Mouse (Mus musculus) leukemia stem cell, adult 10-12 weeks (primary cell): Measurements from ENCODE around the gene Olfr1394. TPM values are rescaled to one million over a fixed set of nuclear protein-coding genes. Genes with fewer than 3 reads are reported as not detected.

Source experiments
- polyA plus RNA-seq: library from polyadenylated mRNA; stranded (reverse); fragments of >175 nt; gene quantifications from 2 replicates; pipeline ENCODE4 v1.2.3, GENCODE M21; 2012; ENCODE audit warnings: low replicate concordance

Olfr1394 gene
- not detected in 2 replicates for polyA plus RNA-seq

DNA sequence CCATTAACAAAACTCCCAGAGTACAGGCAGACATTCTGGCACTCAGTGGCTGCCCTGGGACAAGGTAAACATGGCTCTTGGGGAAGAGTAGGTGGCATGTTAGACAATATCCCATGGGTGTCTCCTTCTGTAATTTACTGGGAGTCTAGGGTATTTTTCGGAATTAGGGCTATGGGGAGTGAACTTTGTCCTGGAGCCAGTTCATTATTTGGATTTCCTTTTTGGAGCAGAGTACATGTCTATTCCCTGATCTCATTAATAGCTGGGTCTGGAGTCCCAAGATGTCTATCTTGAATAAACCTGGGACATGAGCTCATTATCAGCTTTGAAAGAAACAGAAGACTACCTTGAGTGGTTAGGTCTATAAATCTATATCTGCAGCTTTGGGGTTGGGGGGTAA lies at the start of gene Olfr1394:
Gene Olfr1394 (plus strand): TSS at position 301 of the 400 bp plus-strand sequence.

DNA sequence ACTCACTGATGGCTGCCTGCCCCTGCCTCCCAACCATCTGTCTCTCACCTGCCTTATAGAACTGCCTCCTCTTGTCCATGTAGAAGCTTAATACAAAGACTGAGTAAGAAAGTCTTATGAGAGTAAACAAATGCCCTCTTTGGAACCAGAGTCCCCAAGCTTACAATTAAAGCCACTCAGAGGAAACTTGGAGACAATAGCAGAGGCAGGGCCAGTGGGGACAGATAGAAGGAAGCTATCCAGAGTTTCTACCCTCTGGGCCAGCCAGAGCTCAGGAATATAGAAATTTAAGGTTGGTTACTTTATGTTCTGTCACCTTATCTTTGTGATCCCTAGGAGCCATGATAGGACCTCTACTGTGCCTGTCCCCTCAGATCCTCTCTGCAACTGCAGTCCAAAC lies 39.4 kb upstream of the Olfr1394 start, which contains the start of gene Olfr1396:
Gene Olfr1396 (minus strand): TSS at position 101 of the 400 bp plus-strand sequence.

DNA sequence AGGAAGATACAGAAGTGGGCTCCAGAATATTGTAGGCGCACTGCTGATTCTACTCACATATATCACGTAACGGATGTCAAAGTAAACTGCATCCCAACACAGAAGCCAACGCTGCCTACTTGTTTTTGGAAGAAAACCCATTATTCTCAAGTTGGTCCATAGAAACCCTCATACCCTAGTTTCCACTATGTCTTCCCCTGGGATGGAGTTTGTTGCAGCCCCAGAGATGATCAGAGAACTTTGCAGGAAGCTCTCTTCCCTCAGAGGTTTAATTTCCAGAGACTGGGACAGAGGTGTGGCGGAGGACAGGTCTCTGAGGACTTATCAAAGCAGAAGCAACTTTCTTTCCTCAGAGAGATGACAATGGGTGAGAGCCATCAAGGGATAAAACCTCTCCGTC lies 12.2 kb upstream of the Olfr1394 start, which contains the start of gene Olfr1395:
Gene Olfr1395 (plus strand): TSS at position 301 of the 400 bp plus-strand sequence.

DNA sequence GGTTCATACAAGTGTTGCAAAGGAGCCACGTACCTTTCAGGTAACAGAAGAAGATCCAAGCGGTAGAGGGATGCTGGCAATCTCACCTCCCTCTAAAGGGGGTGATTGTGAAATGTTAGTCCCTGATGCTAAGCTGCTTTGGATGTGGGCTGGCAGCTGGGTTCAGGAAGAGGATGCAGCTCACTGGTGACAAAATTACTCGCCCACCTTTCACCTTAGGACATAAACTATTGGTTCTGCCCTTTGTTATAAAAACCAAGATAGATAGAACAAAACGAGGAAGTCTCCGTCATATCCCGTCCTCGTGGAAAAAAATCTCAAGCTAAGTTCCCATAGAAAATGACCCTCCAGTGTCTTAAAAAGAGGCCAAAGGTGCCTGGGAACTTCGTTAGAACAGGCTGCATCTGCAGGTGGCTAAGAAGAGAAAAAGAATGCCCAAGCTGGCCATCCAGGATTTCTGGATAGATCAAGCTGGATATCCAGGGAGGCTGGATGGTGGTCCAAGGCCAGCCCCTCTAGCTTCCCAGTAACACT lies 32.8 kb downstream of the Olfr1394 start, which contains the start of gene Btnl9:
Gene Btnl9 (minus strand): TSS at position 205 of the 534 bp plus-strand sequence.

DNA sequence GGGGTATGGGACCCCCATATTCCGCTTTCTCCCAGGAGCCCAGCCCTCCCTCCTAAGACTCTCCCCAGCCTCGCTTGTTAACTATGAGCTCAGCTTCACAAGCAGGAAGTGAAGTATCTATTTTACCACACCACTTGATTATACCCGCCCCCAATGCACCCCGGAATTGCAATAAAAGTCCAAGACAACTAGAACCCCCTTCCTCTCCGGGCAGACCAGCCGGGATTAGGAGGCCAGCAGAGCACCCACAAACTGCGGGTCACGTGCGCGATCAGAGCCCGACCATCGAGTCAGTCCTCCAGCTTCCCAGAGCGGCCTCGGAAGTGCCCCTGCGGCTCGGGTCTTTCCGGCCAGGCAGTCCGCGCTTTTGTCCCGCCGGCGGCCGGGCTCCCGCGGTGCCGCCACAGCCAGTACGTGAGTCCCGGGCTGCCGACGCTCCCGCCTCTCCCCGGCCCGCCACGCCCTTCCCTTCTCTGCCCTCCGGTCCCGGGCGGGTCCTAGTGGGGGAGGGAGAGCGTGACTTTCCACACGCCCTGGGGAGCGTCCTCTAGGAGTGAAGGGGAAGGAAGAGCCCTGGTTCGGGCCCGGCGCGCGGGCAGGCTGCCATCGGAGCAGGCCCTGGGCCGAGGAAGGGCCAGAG lies 49.1 kb downstream of the Olfr1394 start, which contains the start of gene Zfp62:
Gene Zfp62 (plus strand): TSS at position 164 of the 640 bp plus-strand sequence.

Other genes with a start within 250 kb of the Olfr1394 start
- gene Psme2b, start 208.2 kb upstream of the Olfr1394 start, polyA plus RNA-seq, result 0.36 and 3.4 TPM in 2 replicates
- 0.06 TPM in 1 of 2 replicates, not detected in the other for gene Olfr56, start 175.5 kb upstream of the Olfr1394 start, polyA plus RNA-seq
- gene 9930111J21Rik1, start 175.0 kb upstream of the Olfr1394 start, polyA plus RNA-seq, result 0.72 and 1.9 TPM in 2 replicates
- 0.16 TPM in 1 of 2 replicates, not detected in the other for gene Gm12185, start 162.2 kb upstream of the Olfr1394 start, polyA plus RNA-seq
- gene Tgtp1, start 160.2 kb upstream of the Olfr1394 start, polyA plus RNA-seq, result 0.47 and 1.3 TPM in 2 replicates
- 0.92 and 1.5 TPM in 2 replicates for gene 9930111J21Rik2, start 103.1 kb upstream of the Olfr1394 start, polyA plus RNA-seq
- gene Tgtp2, start 90.2 kb upstream of the Olfr1394 start, polyA plus RNA-seq, result 11.7 and 11.9 TPM in 2 replicates
- 2.3 and 3.4 TPM in 2 replicates for gene Ifi47, start 77.8 kb upstream of the Olfr1394 start, polyA plus RNA-seq
- gene Olfr1396, start 39.5 kb upstream of the Olfr1394 start, polyA plus RNA-seq, result not detected in 2 replicates
- gene Olfr1395, start 12.1 kb upstream of the Olfr1394 start, polyA plus RNA-seq, result not detected in 2 replicates
- gene Btnl9, start 32.8 kb downstream of the Olfr1394 start, polyA plus RNA-seq, result not detected in 2 replicates
- 4.6 and 6.1 TPM in 2 replicates for gene Zfp62, start 48.9 kb downstream of the Olfr1394 start, polyA plus RNA-seq
- 127 and 153 TPM in 2 replicates for gene Mgat1, start 89.8 kb downstream of the Olfr1394 start, polyA plus RNA-seq
- not detected in 2 replicates for gene Olfr1393, start 123.9 kb downstream of the Olfr1394 start, polyA plus RNA-seq
- not detected in 2 replicates for gene Olfr1392, start 130.9 kb downstream of the Olfr1394 start, polyA plus RNA-seq
- not detected in 2 replicates for gene Olfr10, start 150.4 kb downstream of the Olfr1394 start, polyA plus RNA-seq
- not detected in 2 replicates for gene Olfr1391, start 168.4 kb downstream of the Olfr1394 start, polyA plus RNA-seq
- gene Olfr1390, start 180.8 kb downstream of the Olfr1394 start, polyA plus RNA-seq, result not detected in 2 replicates